Mouse (Mus musculus): ENCODE data around the gene Cst8. TPM values are rescaled to one million over a fixed set of nuclear protein-coding genes. Genes with fewer than 3 reads are reported as not detected.

Cst8 gene
- polyA plus RNA-seq, 1 experiment from 2014 or later: not detected

GRCm38 (mm10) chr2:148834912-148835311 is 36.3 kb downstream of the Cst8 start, which contains the start of gene Cst9:
Gene Cst9 (plus strand): TSS chr2:148835147.
- 70% methylated on average over 4 of the region's 4 CpGs for WGBS
- Histone ChIP-seq H3K27ac (replicated peaks) (no peak within 1 kb of the TSS), H3K9ac (replicated peaks) (no peak within 1 kb of the TSS), H3K27me3 (no peaks in the 10 kb centered on the region), H3K4me3 (no peak within 1 kb of the TSS), H3K36me3 (no peaks in the 10 kb centered on the region), H3K4me1 (no peaks in the 10 kb centered on the region), H3K9me3 (no peaks in the 10 kb centered on the region), H3K4me2 (replicated peaks) (no peak within 1 kb of the TSS)
- no peak for ATAC-seq (replicated peaks)

DNA sequence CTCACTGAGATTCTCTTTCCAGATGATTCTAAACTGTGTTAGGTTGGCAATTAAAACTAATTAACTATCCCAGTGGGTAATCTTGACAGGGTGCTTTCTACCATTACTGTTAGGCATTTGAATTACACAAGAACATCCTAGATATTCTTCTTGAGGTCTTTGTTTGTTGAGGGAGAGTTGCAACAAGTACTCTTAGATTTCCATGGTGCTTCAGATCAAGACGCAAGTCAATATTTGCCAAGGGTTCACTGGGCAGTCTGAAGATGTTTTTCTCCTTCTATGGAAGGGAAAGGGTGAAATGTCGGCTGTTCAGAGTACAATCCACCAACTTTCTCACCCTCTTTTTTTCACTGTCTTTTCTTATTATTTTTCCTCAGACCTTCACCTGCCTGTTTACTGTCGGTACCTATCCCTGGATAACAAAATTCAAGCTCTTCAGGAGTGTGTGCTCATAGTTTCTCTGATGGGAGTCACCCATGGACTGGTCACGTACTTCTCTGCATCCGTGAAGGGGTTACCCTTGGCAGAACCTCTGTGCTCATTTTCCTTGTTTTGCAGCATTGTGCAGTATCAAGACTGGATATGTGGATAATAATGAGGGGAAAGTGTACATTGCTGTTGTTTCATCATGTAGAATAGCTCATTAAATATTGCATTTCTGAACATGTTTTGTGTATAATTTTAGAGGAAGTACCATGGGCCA is 39.6 kb downstream of the Cst8 start:
- no peak overlapping the region for H3K4me3 ChIP-seq
- ATAC-seq (replicated peaks): no peak
- H3K36me3 ChIP-seq: no peaks in the 10 kb centered on the region
- H3K9ac ChIP-seq (replicated peaks): no peak overlapping the region
- WGBS: 91% methylated on average over 5 of the region's 5 CpGs
- H3K4me2 ChIP-seq (replicated peaks): no peak overlapping the region
- no peaks in the 10 kb centered on the region for H3K4me1 ChIP-seq
- no peak overlapping the region for H3K27ac ChIP-seq (replicated peaks)
- H3K27me3 ChIP-seq: no peaks in the 10 kb centered on the region
- no peaks in the 10 kb centered on the region for H3K9me3 ChIP-seq

DNA sequence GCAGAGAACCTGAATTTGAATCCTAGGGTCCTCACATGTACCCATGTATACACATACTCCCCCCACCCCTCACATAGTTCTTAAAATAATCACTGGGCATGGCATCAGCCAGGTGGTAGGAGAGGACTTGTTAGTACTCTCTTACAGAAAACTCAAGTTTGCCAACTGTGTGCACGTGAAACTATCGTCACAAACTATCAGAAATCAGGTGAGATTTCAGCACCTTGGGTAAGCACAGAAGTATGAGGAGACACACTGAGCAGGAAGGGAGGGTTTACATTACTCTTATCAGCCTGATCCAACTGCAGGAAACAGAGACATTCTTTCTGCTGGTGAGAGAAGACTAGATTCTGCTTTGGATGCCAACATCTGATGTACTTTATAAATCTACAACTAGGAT is 40.6 kb downstream of the Cst8 start:
- 94% methylated on average over 2 of the region's 2 CpGs for WGBS
- no peak for ATAC-seq (replicated peaks)

GRCm38 (mm10) chr2:148851116-148851906 is 52.7 kb downstream of the Cst8 start:
- H3K4me3 ChIP-seq: no peak overlapping the region
- 45% methylated on average over 8 of the region's 8 CpGs for WGBS
- peak; percentile 83 for ATAC-seq (replicated peaks)
- H3K27me3 ChIP-seq: no peaks in the 10 kb centered on the region
- no peaks in the 10 kb centered on the region for H3K4me1 ChIP-seq
- H3K4me2 ChIP-seq (replicated peaks): no peak overlapping the region; the same call in 1 of the 2 replicates
- H3K36me3 ChIP-seq: no peaks in the 10 kb centered on the region
- H3K9ac ChIP-seq (replicated peaks): no peak overlapping the region
- H3K9me3 ChIP-seq: no peaks in the 10 kb centered on the region
- H3K27ac ChIP-seq (replicated peaks): no peak overlapping the region

More for the DNA sequence above, 40.6 kb downstream of the Cst8 start:
- Histone ChIP-seq H3K36me3 (no peaks in the 10 kb centered on the region), H3K4me3 (no peak overlapping the region), H3K9me3 (no peaks in the 10 kb centered on the region), H3K27ac (replicated peaks) (no peak overlapping the region), H3K4me2 (replicated peaks) (no peak overlapping the region), H3K4me1 (no peaks in the 10 kb centered on the region), H3K9ac (replicated peaks) (no peak overlapping the region), H3K27me3 (no peaks in the 10 kb centered on the region)

Other genes with a start within 250 kb of the Cst8 start
- 62.4 and 72.9 TPM in 2 replicates for gene Nxt1, start 126.2 kb upstream of the Cst8 start, polyA plus RNA-seq (2015; fragmentation: Nextera tagmentation; extraction: Ambion mirVana)
- gene Gzf1, start 117.8 kb upstream of the Cst8 start, polyA plus RNA-seq (2015; fragmentation: Nextera tagmentation; extraction: Ambion mirVana): 20.7 and 21.2 TPM in 2 replicates
- gene Napb, start 66.3 kb upstream of the Cst8 start, polyA plus RNA-seq (2015; fragmentation: Nextera tagmentation; extraction: Ambion mirVana): 37.3 and 38.0 TPM in 2 replicates
- not detected in 2 replicates for gene Cstl1, start 48.4 kb upstream of the Cst8 start, polyA plus RNA-seq (2015; fragmentation: Nextera tagmentation; extraction: Ambion mirVana)
- gene Cst11, start 27.3 kb upstream of the Cst8 start, polyA plus RNA-seq (2015; fragmentation: Nextera tagmentation; extraction: Ambion mirVana): not detected in 2 replicates
- not detected in 2 replicates for gene 8030411F24Rik, start 16.8 kb upstream of the Cst8 start, polyA plus RNA-seq (2015; fragmentation: Nextera tagmentation; extraction: Ambion mirVana)
- gene Cst12, start 9.4 kb upstream of the Cst8 start, polyA plus RNA-seq (2015; fragmentation: Nextera tagmentation; extraction: Ambion mirVana): not detected in 2 replicates
- gene Cst13, start 21.3 kb downstream of the Cst8 start, polyA plus RNA-seq (2015; fragmentation: Nextera tagmentation; extraction: Ambion mirVana): not detected in 2 replicates
- gene Cst9, start 36.4 kb downstream of the Cst8 start, polyA plus RNA-seq (2015; fragmentation: Nextera tagmentation; extraction: Ambion mirVana): not detected in 2 replicates
- gene 9230104L09Rik, start 66.3 kb downstream of the Cst8 start, polyA plus RNA-seq (2015; fragmentation: Nextera tagmentation; extraction: Ambion mirVana): not detected in 2 replicates
- 461 and 495 TPM in 2 replicates for gene Cst3, start 76.9 kb downstream of the Cst8 start, polyA plus RNA-seq (2015; fragmentation: Nextera tagmentation; extraction: Ambion mirVana)
- gene Gm1330, start 204.5 kb downstream of the Cst8 start, polyA plus RNA-seq (2015; fragmentation: Nextera tagmentation; extraction: Ambion mirVana): not detected in 2 replicates
- not detected in 2 replicates for gene Gm10750, start 218.5 kb downstream of the Cst8 start, polyA plus RNA-seq (2015; fragmentation: Nextera tagmentation; extraction: Ambion mirVana)